Mouse (Mus musculus): Measurements from ENCODE around the gene Adamts14.

GRCm38 (mm10) chr10:61211105-61211504, 62.1 kb downstream of the Adamts14 start:
- TF ChIP-seq CTCF (IDR thresholded peaks at IDR 0.05; ENCODE audit: low read depth) (no peak), EP300 (IDR thresholded peaks at IDR 0.05; ENCODE audit: low read depth) (no peak)

Measured in liver, embryonic 14.5 days (tissue).